26 mouse cellular contexts compared by ENCODE assay signal in genomic region chr6:47356500-47356899, GRCm38 (mm10).
"Had no signal": no experiment of that assay in that cellular context is flagged by ENCODE, and none has a peak within 500 bp of the region (broad histone marks: within the 10 kb centered on the region; RNA-seq: fewer than 3 reads in every experiment).

No protein-coding gene starts in this region.

- H3K36me3 ChIP-seq: heart, embryonic 15.5 days; hindbrain, embryonic 10.5 days; hindbrain, embryonic 12.5 days; kidney, embryonic 15.5 days; limb, embryonic 13.5 days; limb, embryonic 15.5 days; liver, embryonic 12.5 days had no signal

- H3K9ac ChIP-seq: heart, embryonic 15.5 days; hindbrain, embryonic 12.5 days; hindbrain, embryonic 14.5 days; kidney, embryonic 15.5 days; limb, embryonic 13.5 days; limb, embryonic 15.5 days; liver, embryonic 12.5 days; liver, embryonic 14.5 days had no signal

- H3K4me3 ChIP-seq: gastrocnemius, adult 2 months; heart, embryonic 15.5 days; hindbrain, embryonic 10.5 days; hindbrain, embryonic 12.5 days; kidney, embryonic 15.5 days; limb, embryonic 13.5 days; limb, embryonic 15.5 days; liver, embryonic 12.5 days had no signal

- H3K4me2 ChIP-seq: heart, embryonic 15.5 days; hindbrain, embryonic 12.5 days; hindbrain, embryonic 14.5 days; kidney, embryonic 15.5 days; limb, embryonic 13.5 days; limb, embryonic 15.5 days; liver, embryonic 12.5 days had no signal

- ATAC-seq: hindbrain, embryonic 16.5 days; inflammation-experienced regulatory T-cells, adult 6 months; liver, embryonic 12.5 days had no signal

- H3K9me3 ChIP-seq: heart, embryonic 15.5 days; hindbrain, embryonic 10.5 days; hindbrain, embryonic 12.5 days; kidney, embryonic 15.5 days; limb, embryonic 15.5 days; liver, embryonic 12.5 days had no signal

- H3K27me3 ChIP-seq: heart, embryonic 15.5 days; hindbrain, embryonic 12.5 days; kidney, embryonic 15.5 days; limb, embryonic 13.5 days; limb, embryonic 15.5 days; liver, embryonic 12.5 days had no signal

- H3K4me1 ChIP-seq: heart, embryonic 15.5 days; hindbrain, embryonic 12.5 days; kidney, embryonic 15.5 days; limb, embryonic 13.5 days; limb, embryonic 15.5 days had no signal

- H3K27ac ChIP-seq: gastrocnemius, adult 2 months; heart, embryonic 15.5 days; hindbrain, embryonic 10.5 days; hindbrain, embryonic 12.5 days; hindbrain, embryonic 14.5 days; kidney, embryonic 15.5 days; kidney, postnatal 0 days; limb, embryonic 13.5 days; limb, embryonic 15.5 days; liver, embryonic 12.5 days; liver, embryonic 14.5 days had no signal

- DNase-seq: gastrocnemius, adult 2 months; gastrocnemius, postnatal 10 days; gastrocnemius, postnatal 25 days; heart, adult 18-20 months; heart, postnatal 14 days; heart, postnatal 36 days; kidney, adult 11 months; kidney, adult 2 months; kidney, adult 9 months; kidney, postnatal 14 days; kidney, postnatal 36 days; layer of hippocampus, adult 9-11 months; layer of hippocampus, postnatal 36 days; left cerebral cortex, postnatal 4 days had no signal
